Mouse (Mus musculus) brain, embryonic 14.5 days (tissue): ENCODE results near the gene Fam169b.

Source experiments
- CTCF ChIP-seq: fragments of 200-500 bp; IDR thresholded peaks from 2 replicates; pipeline ENCODE4 v1.5.1; 2012; ENCODE audit warnings: inconsistent platforms, mild to moderate bottlenecking, moderate library complexity, borderline replicate concordance; ENCODE audit not compliant: insufficient read depth, insufficient read length; ENCODE audit errors: extremely low read depth
- POLR2A ChIP-seq: fragments of 200-500 bp; IDR thresholded peaks from 2 replicates; pipeline ENCODE4 v1.6.1; 2012; ENCODE audit warnings: mild to moderate bottlenecking, inconsistent platforms, borderline replicate concordance; ENCODE audit not compliant: poor library complexity, insufficient read depth, insufficient read length, severe bottlenecking; ENCODE audit errors: extremely low read depth

GRCm38 (mm10) chr7:68369694-68370093 is 96.1 kb downstream of the Fam169b start:
- TF ChIP-seq POLR2A (no peak), CTCF (peak; percentile 98)
